Mouse (Mus musculus): ENCODE measurements around the gene Slc52a3.

GRCm38 (mm10) chr2:152002529-152002928, 6.2 kb downstream of the Slc52a3 start:
- TF ChIP-seq CTCF (IDR thresholded peaks at IDR 0.05; ENCODE audit: borderline replicate concordance, insufficient read depth, low read length) (no peak), POLR2A (IDR thresholded peaks at IDR 0.05; ENCODE audit: low read depth, low read length) (no peak)

Measured in embryonic fibroblast, embryonic 13.5 days (primary cell).